Mouse (Mus musculus): ENCODE measurements around the gene Dph6. TPM values are rescaled to one million over a fixed set of nuclear protein-coding genes. Genes with fewer than 3 reads are reported as not detected.
"Not testable (repeated sequence)": the region's sequence is repeated elsewhere in the genome, so short reads cannot be mapped to it uniquely, and the experiment has no call there.

Dph6 gene
- 4.2 to 6.7 TPM (median 4.6 TPM) in 3 replicates for total RNA-seq (2017)

DNA sequence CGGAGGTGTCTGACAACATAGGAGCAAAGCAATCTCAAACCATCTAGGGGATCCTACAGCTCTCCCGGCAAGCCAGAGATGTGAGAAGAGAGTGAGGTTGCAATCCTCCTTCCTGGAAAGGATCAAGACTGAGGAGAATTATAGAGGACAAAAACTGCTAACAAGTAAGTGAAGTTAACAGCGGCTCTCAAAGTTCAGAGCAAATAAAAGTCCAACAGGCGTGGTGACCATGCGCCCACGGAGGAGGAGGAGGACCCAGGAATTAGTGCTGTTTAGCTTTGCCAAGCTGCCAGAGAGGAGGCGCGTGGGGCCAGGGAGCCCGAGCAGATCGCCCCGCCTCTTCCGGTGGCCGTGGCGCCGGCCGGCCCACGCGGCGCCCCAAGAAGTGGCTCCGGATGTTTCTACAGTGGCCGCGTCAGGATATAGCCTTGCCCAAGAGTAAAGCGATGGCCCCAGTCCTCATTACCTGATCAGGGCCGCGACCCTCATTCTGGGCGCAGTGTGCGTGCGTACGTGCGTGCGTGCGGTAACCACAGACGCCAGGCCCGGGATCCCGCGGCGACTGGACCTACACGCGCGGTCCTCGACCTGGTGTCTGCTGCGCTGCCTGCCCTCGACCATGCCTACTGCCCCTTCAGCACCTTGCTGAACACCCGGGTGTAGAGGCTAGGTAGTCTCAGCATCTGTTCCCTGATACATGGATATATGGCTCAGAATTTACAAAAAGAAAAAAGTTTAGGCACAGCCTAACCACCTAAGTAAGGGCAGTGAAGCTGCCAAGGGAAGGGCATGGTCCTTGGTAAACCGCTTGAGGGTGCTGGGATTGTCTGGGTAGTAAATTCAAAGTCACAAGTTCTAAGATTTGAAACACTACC is at the start of gene Dph6:
Gene Dph6 (minus strand): TSS at position 600 of the 875 bp plus-strand sequence.
- ATAC-seq (replicated peaks; ENCODE audit: insufficient number of reproducible peaks, low FRiP score, low TSS enrichment, poor library complexity, severe bottlenecking) = peak; percentile 90

DNA sequence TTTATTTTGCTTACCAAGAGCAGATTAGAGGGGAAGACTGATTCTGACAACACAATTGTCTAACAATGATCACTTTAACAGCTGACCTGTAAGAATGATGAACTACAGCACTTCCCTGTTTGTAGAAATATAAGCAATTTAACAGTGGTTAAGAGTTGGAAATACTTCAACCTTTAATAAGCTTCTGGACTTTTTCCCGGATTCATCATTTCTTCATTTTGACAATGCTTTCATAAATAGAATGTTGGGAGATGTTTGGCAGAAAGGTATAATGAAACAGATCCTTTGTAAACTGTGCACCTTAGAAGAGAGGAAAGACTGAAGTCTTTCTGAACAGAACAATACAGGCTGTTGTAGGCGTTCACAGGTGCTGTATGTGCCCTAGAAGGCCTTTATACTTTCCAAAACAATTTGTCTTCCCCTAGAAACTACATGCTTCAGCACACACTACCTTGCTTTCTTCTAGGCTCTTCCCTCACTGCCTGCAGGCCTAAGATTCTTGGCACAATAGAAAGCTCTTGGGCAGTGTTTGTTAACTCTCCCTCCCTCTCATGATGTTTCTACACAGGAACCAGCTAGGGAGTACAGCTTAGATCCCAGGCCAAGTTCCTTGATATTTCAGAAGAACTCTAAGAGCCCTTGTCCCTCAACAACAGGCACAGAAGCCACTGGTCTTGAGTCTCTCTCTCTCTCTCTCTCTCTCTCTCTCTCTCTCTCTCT is 46.4 kb upstream of the Dph6 start:
- ATAC-seq (replicated peaks; ENCODE audit: insufficient number of reproducible peaks, low FRiP score, low TSS enrichment, poor library complexity, severe bottlenecking) = no peak

DNA sequence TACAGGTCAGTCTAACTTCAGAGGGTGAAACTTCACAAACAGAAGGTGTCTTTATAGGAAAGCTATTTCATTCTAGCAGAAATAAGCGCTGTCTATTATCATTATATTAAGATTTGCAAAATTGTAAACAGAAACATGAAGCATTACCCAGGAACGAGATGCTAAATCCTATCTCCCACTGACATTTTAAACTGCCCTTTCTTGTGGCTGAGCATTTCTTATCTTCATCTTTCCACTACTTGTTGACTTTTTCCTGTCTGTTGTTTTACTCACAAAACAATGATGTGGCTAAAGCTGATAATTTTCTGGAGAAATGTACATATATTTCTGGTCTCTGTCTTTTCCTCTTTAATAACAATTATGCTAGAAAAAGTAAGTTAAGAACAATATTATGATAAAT is 36.8 kb upstream of the Dph6 start:
- no peak for ATAC-seq (replicated peaks; ENCODE audit: insufficient number of reproducible peaks, low FRiP score, low TSS enrichment, poor library complexity, severe bottlenecking)

DNA sequence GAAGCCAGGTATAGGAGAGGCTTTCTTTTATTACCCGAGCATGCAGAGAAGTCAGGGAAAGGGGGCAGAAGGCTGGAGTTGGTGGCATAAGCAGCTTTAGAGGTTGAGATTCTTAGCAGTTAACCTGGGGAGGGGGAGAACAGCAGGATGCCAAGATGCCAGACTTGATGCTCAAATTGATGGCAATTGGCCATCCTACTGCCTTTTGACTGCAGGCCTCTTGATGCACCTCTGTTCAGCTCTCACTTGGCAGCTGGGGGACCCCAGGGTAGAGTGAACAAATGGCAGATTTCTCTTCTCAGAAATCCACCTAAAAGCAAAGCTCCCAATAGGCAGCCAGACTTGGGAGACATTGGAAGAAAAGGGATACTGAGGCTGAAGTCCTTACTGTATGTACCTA is 32.7 kb upstream of the Dph6 start:
- no peak for ATAC-seq (replicated peaks; ENCODE audit: insufficient number of reproducible peaks, low FRiP score, low TSS enrichment, poor library complexity, severe bottlenecking)

DNA sequence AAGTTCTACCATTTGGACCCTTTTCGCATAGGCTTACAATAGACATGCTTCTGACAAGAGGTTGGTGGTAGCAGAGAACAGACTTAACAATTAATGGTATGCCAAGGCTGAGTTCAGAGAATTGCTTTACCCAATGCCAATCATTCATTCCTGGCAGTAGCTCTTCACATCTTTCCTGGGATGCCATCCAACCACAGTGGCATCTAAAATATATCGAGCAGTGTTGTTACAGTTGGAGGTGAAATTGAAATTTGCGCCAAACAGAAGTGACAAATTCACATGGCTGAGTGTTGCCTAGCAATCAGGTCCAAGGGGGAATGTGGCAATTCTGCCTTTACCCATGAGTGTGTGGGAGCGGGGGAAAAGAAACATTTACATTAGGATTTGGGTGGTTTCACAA is 32.3 kb upstream of the Dph6 start:
- no peak for ATAC-seq (replicated peaks; ENCODE audit: insufficient number of reproducible peaks, low FRiP score, low TSS enrichment, poor library complexity, severe bottlenecking)

DNA sequence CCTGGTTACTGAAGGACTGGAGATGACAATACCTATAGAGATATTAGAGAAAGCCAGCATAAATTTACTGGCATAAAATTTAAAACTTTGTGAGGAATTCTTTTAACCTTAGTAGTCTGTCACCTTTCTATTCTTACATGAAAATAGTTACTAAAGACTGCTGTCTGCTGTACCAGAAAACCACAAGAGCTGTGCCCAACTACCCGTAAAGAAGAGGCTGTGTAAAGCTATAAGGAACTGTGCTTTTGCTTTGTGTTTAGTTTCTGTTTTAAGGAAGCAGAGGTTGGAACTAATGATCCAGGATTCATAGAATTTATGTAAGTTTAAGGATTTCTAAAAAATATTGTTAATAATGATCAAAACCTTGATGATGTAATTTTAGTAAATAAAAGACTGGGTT is 19.1 kb upstream of the Dph6 start:
- no peak for ATAC-seq (replicated peaks; ENCODE audit: insufficient number of reproducible peaks, low FRiP score, low TSS enrichment, poor library complexity, severe bottlenecking)

DNA sequence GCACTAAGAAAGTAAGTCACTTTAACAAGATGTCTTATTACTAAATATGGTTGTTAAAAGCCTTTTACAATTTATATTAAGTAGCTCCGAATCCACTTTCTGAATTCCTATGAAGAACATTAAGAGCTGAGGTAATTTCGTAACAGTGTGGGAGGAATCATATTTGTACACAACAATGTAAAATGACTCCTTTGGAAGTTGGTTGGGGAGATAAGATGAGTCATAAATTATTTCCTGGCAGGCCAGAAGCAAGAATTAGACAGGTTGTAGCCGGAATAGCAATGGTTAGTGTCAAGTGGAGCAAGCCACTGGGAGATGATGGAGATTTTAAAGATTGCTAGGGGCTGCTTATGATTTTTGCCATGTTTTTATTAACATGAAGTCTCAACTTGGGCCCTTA is 16.2 kb upstream of the Dph6 start:
- no peak for ATAC-seq (replicated peaks; ENCODE audit: insufficient number of reproducible peaks, low FRiP score, low TSS enrichment, poor library complexity, severe bottlenecking)

DNA sequence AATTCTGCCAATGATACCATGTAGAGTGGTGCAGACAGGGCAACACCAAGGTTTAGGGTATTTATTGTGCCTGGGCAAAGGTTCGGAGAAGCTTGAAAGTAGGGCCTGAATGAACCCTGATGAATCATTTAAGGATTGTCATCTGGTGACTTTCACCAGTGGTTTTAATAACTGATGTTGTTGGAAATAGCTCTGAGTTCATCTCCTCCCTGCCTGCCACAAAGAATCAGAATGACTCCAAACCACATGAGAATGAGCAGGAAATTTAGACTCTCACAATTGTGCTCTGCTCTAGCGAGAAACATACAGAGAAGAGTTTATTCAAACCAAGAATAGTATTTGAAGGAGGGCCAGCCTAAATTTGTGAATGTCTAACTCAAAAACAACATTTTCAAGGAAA is 4.2 kb upstream of the Dph6 start:
- ATAC-seq (replicated peaks; ENCODE audit: insufficient number of reproducible peaks, low FRiP score, low TSS enrichment, poor library complexity, severe bottlenecking) = no peak

DNA sequence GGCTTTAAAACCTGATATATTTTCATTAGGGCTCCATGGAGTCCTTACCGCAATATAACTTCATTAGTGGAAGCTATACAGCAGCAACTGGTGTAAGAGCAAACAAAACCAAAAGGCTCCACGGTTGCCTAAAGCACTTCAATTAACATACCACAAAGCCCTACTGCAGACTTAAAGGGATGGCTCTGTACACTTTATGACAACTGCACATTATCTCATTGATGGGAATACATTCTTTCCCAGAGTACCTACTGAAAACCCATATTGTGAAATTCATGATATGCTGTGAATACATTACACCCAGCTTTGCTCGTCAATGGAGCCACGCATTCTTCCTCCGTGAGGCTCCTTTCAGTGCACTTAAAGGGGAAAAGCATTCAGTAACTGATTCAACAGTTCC is 8.5 kb downstream of the Dph6 start:
- ATAC-seq (replicated peaks; ENCODE audit: insufficient number of reproducible peaks, low FRiP score, low TSS enrichment, poor library complexity, severe bottlenecking) = no peak

DNA sequence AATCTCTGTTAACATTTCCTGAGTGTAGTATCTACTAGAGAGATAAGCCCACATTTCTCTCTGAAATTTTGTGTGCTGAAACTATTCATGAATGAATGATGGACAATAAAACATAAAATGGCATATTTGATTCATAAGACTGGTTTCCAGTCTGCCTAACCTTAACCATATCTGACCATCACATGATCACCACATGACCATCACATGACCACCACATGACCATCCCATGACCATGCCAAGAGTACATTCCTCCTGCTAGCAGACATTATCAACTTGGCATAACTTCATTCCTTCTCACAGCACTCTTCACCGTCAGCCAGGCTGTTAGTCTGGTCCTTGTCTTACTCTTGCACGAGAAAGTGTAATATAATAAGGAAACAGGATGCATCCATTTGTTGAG is 10.9 kb downstream of the Dph6 start:
- no peak for ATAC-seq (replicated peaks; ENCODE audit: insufficient number of reproducible peaks, low FRiP score, low TSS enrichment, poor library complexity, severe bottlenecking)

DNA sequence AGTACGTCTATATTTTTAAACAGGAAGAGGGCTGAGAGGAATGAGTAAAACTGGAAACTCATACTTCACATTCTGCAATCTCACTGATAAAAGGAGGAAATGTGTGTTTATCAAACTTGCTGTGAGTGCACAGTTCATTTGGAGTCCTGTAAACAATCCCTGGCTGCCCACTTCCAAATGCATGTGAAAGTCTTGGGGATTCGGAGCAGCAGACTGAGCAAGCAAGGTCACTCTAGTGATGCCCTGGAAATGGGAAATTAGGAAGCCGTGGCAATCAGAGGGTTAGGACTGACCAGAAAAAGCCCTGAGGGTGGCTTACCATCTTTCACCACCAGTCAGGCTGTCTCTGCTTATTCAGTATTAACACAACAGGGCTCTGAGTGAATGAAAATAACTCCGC is 30.1 kb downstream of the Dph6 start:
- no peak for ATAC-seq (replicated peaks; ENCODE audit: insufficient number of reproducible peaks, low FRiP score, low TSS enrichment, poor library complexity, severe bottlenecking)

DNA sequence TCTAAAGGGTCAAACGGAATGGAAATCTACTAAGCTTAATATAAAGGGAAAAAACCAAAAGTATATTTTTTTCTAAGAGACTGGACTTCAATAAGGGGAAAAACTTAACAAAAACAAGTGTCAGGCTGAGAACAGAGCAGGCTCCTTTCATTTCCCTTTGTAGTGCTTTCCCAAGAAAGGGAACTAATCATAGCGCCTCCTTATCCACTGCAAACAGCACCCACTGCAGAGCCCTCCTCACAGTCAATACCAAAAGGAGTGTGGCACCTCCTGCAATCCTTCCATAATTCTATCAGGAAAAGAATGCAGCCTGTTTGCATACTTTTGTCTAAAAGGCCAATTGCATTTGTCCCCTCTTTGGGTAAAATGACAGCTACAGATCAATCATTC is 32.2 kb downstream of the Dph6 start:
- no peak for ATAC-seq (replicated peaks; ENCODE audit: insufficient number of reproducible peaks, low FRiP score, low TSS enrichment, poor library complexity, severe bottlenecking)

DNA sequence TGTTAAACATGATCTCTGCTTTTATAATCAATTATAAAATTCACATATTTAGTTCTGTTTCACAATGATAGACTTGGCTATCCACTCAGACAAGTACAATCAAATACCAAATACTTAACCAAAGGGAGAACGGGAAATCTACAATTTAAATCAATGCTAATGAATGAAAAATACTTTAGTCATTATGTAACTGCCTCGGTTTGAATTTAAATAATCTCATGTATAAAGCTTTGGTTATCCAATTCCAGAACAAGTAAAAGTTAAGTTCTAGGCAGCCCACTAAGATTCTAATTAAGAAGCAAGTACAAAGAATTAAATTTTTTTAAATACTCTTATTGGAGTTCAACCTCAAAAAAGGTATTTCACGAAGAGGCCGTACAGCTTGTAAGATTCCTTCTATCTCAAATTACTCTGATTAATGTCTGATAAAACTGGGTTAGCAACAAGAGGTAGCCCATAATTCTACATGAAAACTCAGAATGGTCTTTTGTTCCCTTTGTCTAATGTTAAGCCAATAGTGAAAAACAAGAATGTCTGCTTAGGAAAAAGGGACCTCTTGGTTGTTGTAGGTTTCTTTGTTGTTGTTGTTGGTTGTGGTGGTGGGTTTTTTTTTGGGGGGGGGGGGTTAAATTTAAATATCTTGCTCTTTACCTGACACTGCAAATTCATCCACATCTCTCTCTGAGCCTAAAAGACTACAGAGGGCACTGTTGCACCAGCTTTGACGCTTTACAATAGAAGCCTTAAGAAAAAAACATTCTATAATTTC is 32.8 kb downstream of the Dph6 start:
- no peak for ATAC-seq (replicated peaks; ENCODE audit: insufficient number of reproducible peaks, low FRiP score, low TSS enrichment, poor library complexity, severe bottlenecking)

DNA sequence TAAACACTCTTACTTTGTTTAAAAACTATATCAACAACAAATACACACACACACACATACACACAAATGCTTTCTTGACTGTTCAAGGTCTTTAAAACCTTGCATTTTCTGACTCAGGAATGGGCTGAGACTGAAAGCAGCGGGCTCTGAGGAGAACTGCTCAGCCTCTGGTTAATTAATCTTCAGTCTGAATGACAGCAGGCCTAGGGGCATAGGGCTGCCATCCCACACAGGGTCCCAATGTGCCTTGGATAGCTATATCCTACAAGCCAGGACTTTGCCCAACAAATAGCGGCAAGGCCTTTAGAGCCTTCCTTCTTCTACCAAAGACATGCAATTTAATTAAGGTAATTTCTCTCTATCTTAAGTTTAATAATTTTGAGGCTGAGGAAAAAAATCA is 43.2 kb downstream of the Dph6 start:
- ATAC-seq (replicated peaks; ENCODE audit: insufficient number of reproducible peaks, low FRiP score, low TSS enrichment, poor library complexity, severe bottlenecking) = no peak

DNA sequence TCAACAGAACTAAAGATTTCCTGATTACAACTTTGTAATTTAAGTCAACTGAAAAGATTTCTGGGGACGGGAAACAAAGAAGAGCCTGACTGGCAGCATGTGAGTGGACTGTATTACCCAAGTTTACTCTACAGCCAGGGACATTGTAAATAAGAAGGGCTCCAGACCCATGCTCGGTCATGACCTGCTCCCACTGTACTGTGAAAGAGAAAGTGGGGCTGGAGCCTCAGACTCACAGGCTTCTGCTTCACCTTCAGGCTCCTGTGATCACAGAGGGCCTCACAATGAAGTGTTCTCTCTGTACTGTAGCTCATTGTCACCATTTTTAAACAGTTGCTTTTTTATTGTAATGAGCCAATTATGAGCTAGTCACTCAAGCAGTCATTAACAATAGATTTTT is 44.7 kb downstream of the Dph6 start:
- ATAC-seq (replicated peaks; ENCODE audit: insufficient number of reproducible peaks, low FRiP score, low TSS enrichment, poor library complexity, severe bottlenecking) = no peak

DNA sequence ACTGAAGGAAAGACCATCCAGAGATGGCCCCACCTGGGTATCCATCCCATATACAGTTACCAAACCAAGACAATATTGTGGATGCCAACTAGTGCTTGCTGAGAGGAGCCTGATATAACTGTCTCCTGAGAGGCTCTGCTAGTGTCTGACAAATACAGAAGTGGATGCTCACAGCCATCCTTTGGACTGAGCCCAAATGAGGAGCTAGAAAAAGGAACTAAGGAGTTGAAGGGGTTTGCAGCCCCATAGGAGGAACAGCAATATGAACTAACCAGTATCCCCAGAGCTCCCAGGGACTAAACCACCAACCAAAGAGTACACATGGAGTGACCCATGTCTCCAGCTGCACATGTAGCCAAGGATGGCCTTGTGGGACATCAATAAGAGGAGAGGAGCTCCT is 49.6 kb downstream of the Dph6 start:
- not testable (repeated sequence) for ATAC-seq (replicated peaks; ENCODE audit: insufficient number of reproducible peaks, low FRiP score, low TSS enrichment, poor library complexity, severe bottlenecking)

DNA sequence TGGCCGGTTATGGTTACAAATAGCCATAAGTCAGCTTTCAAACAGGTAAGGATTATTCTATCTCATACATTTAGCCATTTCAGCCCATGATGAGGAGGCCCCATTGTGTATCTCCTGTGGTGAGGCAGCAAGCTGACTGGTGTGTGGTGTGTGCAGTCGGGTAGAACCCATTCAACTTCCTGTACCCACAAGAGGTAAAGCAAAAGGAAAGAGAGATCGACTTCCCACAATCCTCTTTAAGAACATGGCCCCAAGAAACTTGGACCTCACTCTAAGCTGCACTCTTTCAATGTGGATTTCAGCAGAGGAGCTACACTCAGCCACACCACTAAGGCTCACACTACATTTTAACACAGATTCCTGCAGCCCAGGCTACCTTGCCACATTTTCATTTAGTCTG is 53.6 kb downstream of the Dph6 start:
- ATAC-seq (replicated peaks; ENCODE audit: insufficient number of reproducible peaks, low FRiP score, low TSS enrichment, poor library complexity, severe bottlenecking) = no peak

DNA sequence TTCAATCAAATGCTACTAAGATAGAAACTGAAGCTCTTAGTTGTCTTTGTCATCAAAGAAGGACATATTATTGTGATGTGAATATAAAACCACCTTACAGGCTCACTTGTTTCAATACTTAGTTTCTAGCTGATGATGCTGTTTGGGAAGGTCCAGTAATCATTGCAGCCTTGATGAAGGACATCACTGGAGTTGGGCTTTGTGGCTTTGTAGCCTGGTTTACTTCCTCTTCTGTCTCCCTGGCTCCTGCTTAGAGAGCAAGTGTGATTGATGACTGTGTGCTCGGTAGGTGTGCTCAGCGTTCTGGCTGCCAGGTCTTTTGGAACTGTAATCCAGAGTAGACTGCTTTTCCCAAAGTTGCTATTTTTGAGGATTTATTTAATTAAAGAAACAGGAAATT is 55.0 kb downstream of the Dph6 start:
- no peak for ATAC-seq (replicated peaks; ENCODE audit: insufficient number of reproducible peaks, low FRiP score, low TSS enrichment, poor library complexity, severe bottlenecking)

DNA sequence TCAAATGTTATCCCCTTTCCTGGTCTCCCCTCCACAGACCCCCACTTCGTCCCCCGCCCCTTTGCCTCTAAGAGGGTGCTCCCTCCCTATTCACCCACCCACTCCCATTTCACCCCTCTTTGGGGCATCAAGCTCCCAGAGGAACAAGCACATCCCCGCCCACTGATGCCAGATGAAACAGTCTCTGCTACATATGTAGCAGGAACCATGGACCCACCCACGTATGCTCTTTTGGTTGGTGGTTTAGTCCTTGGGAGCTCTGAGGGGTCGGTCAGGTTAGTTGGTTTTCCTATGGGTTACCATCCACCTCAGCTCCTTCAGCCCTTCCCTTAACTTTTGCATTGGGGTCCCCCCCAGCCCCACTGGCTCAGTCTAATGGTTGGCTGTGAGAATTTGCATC is 61.4 kb downstream of the Dph6 start:
- no peak for ATAC-seq (replicated peaks; ENCODE audit: insufficient number of reproducible peaks, low FRiP score, low TSS enrichment, poor library complexity, severe bottlenecking)

DNA sequence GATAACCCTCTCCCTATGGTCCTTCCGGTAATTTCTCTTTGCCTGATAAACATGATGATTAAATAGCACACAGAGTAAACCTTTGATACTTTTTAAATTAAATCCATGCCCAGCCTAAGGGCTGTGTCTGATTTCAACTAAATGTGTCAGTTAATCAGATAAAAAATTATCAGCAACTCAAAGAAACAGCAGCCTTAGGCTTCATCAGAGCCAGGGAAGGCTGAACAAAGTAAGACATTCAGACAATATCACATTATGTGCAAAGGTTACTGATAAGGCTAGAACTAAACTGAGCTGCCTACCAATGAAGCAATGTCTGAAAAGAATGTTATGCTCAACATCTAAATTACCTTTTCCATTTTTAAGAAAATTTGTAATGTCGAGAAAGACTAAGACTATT is 74.0 kb downstream of the Dph6 start:
- ATAC-seq (replicated peaks; ENCODE audit: insufficient number of reproducible peaks, low FRiP score, low TSS enrichment, poor library complexity, severe bottlenecking) = no peak

All from monocyte, adult 5-6 weeks (primary cell).